Mouse (Mus musculus): ENCODE results near the gene Phldb1. TPM values are rescaled to one million over a fixed set of nuclear protein-coding genes. Genes with fewer than 3 reads are reported as not detected.
A peak's percentile ranks its signal among the peaks of the same experiment; 100 is the strongest.

The Phldb1 gene
- polyA plus RNA-seq, 2 experiments from 2014 or later: 0.32 TPM; not detected in 1

GRCm38 (mm10) chr9:44726431-44727146 lies 8.4 kb downstream of the Phldb1 start:
- ATAC-seq: no peak

GRCm38 (mm10) chr9:44724665-44725064 lies 10.3 kb downstream of the Phldb1 start:
- ATAC-seq: no peak

- ATAC-seq: no peak
These were observed 10.8 kb downstream of the Phldb1 start for GRCm38 (mm10) chr9:44724223-44724622.

GRCm38 (mm10) chr9:44723521-44724041 lies 11.4 kb downstream of the Phldb1 start:
- ATAC-seq: no peak

GRCm38 (mm10) chr9:44723008-44723407 lies 12.0 kb downstream of the Phldb1 start:
- ATAC-seq: no peak

- no peak for ATAC-seq
These were observed 12.4 kb downstream of the Phldb1 start for GRCm38 (mm10) chr9:44722575-44722974.

GRCm38 (mm10) chr9:44721877-44722186 lies 13.2 kb downstream of the Phldb1 start:
- ATAC-seq: no peak

GRCm38 (mm10) chr9:44721154-44721876 lies 13.7 kb downstream of the Phldb1 start:
- ATAC-seq: peak; percentile 70

GRCm38 (mm10) chr9:44720358-44721153 lies 14.4 kb downstream of the Phldb1 start:
- ATAC-seq: peak; percentile 35

- no peak for ATAC-seq
These were observed 15.2 kb downstream of the Phldb1 start for GRCm38 (mm10) chr9:44719632-44720357.

GRCm38 (mm10) chr9:44718937-44719631 lies 15.9 kb downstream of the Phldb1 start:
- no peak for ATAC-seq

- ATAC-seq: no peak
These were observed 17.2 kb downstream of the Phldb1 start for GRCm38 (mm10) chr9:44717822-44718242.

- peak; percentile 75 for ATAC-seq
These were observed 17.8 kb downstream of the Phldb1 start for GRCm38 (mm10) chr9:44716997-44717821.

GRCm38 (mm10) chr9:44715705-44716362 lies 19.2 kb downstream of the Phldb1 start:
- no peak for ATAC-seq

- no peak for ATAC-seq
These were observed 19.9 kb downstream of the Phldb1 start for GRCm38 (mm10) chr9:44715109-44715508.

GRCm38 (mm10) chr9:44713574-44713973 lies 21.4 kb downstream of the Phldb1 start:
- no peak for ATAC-seq

GRCm38 (mm10) chr9:44713080-44713479 lies 21.9 kb downstream of the Phldb1 start:
- ATAC-seq: no peak

GRCm38 (mm10) chr9:44711602-44712001 lies 23.4 kb downstream of the Phldb1 start:
- no peak for ATAC-seq

GRCm38 (mm10) chr9:44710213-44710612 lies 24.8 kb downstream of the Phldb1 start:
- ATAC-seq: no peak

GRCm38 (mm10) chr9:44709600-44709999 lies 25.4 kb downstream of the Phldb1 start:
- ATAC-seq: no peak
